Mouse (Mus musculus): Measurements from ENCODE around the gene Rtn4rl1.

Gene Rtn4rl1

DNA sequence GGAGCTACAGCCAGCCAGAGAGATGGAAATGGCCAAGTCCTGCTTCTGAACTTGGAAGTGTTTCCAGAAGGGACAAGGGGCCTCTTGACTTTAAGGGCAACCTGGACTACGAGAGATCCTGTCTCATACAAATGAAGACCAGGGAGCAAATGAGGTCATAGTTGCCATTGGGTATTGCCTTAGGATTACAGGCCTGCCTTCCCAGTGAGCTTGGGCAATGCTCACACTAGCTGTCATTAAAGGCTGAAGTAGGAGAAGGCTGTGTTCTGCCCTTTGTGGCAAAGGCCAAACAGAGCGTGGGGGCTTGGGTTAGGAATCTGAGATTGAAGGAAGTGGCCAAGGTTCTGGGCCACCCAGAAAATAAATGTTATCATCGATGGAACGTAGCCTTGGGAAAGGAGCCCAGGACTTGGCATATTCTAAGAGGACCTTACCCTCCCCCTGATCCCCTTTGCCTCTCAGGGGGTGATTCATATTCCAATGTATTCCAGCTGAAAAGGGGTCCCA, 57.5 kb downstream of the Rtn4rl1 start:
- no peak for DNase-seq (ENCODE audit: low spot score)

GRCm38 (mm10) chr11:75251557-75252070, 58.0 kb downstream of the Rtn4rl1 start:
- DNase-seq (ENCODE audit: low spot score): no peak

- DNase-seq (ENCODE audit: low spot score): no peak
These were observed 60.8 kb downstream of the Rtn4rl1 start for GRCm38 (mm10) chr11:75254252-75254912.

DNA sequence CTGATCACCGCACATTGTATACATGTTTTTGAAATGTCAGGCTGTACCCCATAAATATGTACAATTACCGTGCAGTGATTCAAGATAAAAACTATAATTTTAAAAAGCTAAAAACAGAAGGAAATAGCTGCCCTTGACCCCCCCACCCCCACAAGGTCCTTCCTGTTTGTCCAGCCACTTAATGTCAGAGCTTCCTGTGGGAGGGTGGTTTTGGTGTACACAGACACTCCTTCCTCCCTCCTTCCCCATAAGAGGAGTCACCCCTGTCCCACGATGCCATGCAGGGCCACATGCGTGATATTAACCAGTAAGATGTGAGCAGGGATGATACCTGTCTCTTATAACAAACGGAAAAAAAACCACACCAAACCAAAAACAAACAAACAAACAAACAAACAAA, 61.7 kb downstream of the Rtn4rl1 start:
- DNase-seq (ENCODE audit: low spot score): no peak

- no peak for DNase-seq (ENCODE audit: low spot score)
These were observed 63.6 kb downstream of the Rtn4rl1 start for GRCm38 (mm10) chr11:75257056-75257648.

- DNase-seq (ENCODE audit: low spot score): no peak
These were observed 65.8 kb downstream of the Rtn4rl1 start for GRCm38 (mm10) chr11:75259416-75259815.

GRCm38 (mm10) chr11:75259996-75260561, 66.5 kb downstream of the Rtn4rl1 start:
- DNase-seq (ENCODE audit: low spot score): no peak

GRCm38 (mm10) chr11:75261016-75261415, 67.4 kb downstream of the Rtn4rl1 start:
- no peak for DNase-seq (ENCODE audit: low spot score)

DNA sequence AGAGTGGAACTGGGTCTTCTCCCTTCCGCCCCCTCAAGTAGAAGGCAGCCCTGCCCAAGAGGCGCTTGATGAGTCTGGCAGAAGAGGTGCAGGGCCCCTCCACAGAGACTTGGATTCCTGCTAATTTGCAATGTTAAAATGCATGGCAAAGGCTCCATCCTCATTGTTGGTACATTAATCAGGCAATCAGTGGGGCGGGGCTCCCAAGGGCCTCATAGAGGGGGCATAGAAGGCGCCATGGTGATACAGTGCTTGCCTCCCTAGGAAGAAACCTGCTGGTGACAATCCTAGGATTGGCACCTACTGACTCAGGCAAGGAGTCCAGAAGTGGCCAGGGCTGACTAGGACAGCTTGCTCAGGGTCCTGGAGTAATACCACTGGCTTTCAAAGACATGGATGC, 68.1 kb downstream of the Rtn4rl1 start:
- no peak for DNase-seq (ENCODE audit: low spot score)

DNA sequence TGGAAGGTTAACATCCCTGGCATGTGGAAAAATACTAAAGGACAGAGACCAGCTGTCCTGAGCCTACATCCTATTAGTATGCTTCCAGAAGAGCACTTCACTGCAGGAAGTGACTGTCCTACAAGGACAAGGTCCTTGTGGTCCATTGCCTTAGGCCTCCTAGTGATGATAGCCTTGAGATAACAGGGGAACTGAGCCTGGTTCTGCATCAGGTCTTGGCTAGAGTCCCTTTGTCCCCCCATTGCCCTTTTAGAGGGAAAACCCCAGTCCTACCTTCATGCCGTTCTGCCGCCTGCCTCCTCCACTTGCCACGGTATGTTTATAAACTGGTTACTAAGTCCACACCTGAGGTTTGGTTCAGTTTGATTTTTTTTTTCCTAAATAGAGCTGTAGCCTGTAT, 68.6 kb downstream of the Rtn4rl1 start:
- DNase-seq (ENCODE audit: low spot score): no peak

GRCm38 (mm10) chr11:75262791-75263190, 69.2 kb downstream of the Rtn4rl1 start:
- DNase-seq (ENCODE audit: low spot score): no peak

DNA sequence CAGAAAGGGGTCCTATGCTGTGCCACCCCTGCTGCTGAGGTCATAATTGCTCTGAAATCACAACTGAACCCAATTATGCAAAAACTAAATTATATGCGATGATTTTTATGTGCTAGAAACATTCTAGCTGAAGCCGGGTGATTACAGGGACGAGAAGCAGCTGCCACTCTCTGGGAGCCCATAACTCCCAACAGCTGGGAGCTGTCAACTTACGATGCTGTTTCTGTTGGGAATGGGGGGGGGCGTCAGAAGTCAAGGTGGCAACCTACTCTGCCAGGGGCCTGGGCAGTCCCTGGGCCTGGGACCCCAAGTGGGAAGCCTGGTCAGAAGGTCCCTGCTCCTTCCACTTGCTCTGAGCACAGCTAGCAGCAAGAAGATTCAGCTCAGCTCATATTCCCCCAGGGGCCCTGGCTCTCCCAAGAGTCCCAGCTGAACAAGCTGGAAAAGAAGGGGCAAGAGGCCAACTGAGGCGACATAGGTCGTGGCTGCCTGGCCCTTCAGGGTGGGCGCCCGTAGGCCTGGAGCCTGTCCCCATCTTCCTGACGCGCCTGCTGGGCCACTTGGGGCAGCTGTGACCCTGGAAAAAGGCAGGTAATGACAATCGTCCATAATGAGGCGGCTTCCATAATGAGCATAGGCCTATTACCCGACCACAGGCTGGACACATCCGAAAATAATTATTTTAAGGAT, 69.8 kb downstream of the Rtn4rl1 start:
- DNase-seq (ENCODE audit: low spot score): no peak

GRCm38 (mm10) chr11:75263964-75264312, 70.4 kb downstream of the Rtn4rl1 start:
- DNase-seq (ENCODE audit: low spot score): no peak

DNA sequence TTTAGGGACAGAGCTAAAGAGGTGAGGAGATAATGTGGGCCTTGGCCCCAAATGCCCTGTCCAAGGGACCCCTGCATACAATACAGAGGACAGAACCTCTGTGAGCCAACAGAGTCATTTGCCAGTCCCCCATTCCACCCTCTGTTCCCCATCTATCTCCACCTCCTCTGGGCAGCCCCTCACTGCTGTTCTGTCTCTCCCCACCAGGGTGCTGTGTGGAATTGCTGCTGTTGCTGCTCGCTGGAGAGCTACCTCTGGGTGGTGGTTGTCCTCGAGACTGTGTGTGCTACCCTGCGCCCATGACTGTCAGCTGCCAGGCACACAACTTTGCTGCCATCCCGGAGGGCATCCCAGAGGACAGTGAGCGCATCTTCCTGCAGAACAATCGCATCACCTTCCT, 71.0 kb downstream of the Rtn4rl1 start:
- no peak for DNase-seq (ENCODE audit: low spot score)

- no peak for DNase-seq (ENCODE audit: low spot score)
These were observed 72.0 kb downstream of the Rtn4rl1 start for GRCm38 (mm10) chr11:75265545-75265944.

- DNase-seq (ENCODE audit: low spot score): no peak
These were observed 74.3 kb downstream of the Rtn4rl1 start for GRCm38 (mm10) chr11:75267826-75268281.

- DNase-seq (ENCODE audit: low spot score): no peak
These were observed 74.9 kb downstream of the Rtn4rl1 start for GRCm38 (mm10) chr11:75268492-75268891.

GRCm38 (mm10) chr11:75269213-75269612, 75.6 kb downstream of the Rtn4rl1 start:
- DNase-seq (ENCODE audit: low spot score): no peak

DNA sequence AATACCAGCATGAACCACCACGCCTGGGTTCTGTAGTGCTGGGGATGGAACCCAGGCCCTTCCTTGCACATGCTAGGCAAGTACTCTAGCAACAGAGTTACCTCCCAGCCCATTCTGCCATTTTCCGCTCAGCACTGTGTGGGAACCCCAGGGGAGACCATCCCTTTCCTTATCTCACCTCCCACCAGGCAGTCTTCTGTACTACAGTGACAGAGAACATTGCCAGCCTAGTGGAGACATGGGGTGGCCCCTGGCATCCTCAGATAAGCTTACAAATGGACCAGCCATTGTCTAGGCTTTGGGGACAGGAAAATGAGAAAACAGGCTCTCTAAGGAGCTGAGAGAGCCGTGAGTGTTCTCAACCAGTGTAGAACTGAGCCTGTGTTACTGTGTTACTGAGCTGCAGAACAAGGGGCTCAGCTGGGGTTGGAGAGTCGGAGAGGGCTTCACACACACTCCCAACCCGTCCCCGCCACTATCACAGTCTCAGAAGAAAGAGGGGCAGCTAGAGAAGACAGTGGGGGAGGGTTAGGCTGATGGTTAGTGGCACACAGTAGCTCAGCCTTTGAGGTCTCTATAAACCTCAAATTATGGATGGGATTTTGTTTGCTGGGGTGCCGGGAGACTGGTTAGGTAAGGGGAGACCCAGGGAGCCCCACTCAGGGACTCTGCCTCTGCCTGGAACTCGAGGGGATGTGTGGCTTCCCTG, 76.8 kb downstream of the Rtn4rl1 start:
- DNase-seq (ENCODE audit: low spot score): no peak

GRCm38 (mm10) chr11:75270985-75271434, 77.4 kb downstream of the Rtn4rl1 start:
- DNase-seq (ENCODE audit: low spot score): no peak

DNA sequence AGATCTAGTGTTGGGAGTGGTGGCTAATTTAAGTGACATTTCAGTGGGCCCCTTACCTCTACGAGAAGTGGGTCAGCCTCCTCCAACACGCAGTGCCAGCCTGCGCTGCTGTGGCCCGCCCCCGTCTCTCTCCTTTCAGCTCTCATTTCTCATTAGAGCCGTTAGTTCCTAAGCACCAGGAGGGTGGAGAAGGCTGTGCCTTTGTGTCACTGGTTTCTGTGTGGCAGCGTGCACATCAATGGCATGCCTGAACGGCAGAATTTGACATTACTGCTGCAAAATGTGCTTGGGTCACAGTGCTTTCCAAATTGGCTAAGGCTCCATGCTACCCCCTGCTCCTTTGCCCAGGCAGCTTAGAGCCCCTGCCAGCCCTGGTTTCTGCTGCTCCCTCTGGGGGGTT, 79.9 kb downstream of the Rtn4rl1 start:
- DNase-seq (ENCODE audit: low spot score): no peak

DNA sequence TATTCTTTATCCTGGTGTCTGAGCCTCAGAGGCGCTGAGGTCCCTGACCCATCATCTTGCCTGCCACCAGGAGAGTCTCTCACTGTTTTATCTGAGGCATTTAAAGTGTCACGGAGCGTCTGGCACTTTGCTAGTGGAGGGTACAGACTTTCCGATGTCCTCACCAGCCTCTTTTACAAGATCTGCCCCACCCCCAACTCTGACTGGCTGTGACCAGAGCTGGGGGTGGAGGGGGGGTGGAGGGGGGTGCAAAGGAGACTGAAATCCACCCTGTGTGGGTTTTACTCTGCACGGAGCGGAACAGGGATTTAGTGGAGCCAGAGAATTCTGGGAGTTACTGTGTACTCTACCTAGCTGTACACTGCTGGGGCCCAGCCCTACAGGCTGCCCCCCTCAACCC, 81.5 kb downstream of the Rtn4rl1 start:
- no peak for DNase-seq (ENCODE audit: low spot score)

All from urinary bladder, postnatal 10 days (tissue).